Mouse (Mus musculus) midbrain, embryonic 11.5 days (tissue): ENCODE measurements at regions not wholly inside any gene's neighbourhood (a gene's known extent, or its start where the extent isn't known, plus 50 kb on each side); places are given as distances from the start of the nearest gene placed in this dataset.
A peak's percentile ranks its signal among the peaks of the same experiment; 100 is the strongest.

ENCODE experiments used
- ATAC-seq: fragments of 200-750 bp; cut with Nextera tagmentation; 2 replicates; pipeline ENCODE4 v1.8.0; 2017; ENCODE audit warnings: moderate TSS enrichment, moderate library complexity; ENCODE audit not compliant: low FRiP score
- DNase-seq: peaks from one replicate; pipeline ENCODE4 v3.0.0; 2015; ENCODE audit warnings: low spot score; ENCODE audit errors: missing footprints
- H3K27ac ChIP-seq: fragments of 300-500 bp; sonication (generic); 2 replicates; pipeline ENCODE4 v1.5.1; 2014; ENCODE audit warnings: low read depth, low read length
- H3K27me3 ChIP-seq: fragments of 300-500 bp; sonication (generic); 2 replicates; pipeline ENCODE4 v1.6.1; 2014; ENCODE audit warnings: mild to moderate bottlenecking, low read length, moderate library complexity, mixed read lengths; ENCODE audit not compliant: control insufficient read depth, insufficient read depth
- H3K36me3 ChIP-seq: fragments of 300-500 bp; sonication (generic); 2 replicates; pipeline ENCODE4 v1.6.1; 2014; ENCODE audit warnings: mild to moderate bottlenecking, low read length, moderate library complexity, mixed read lengths; ENCODE audit not compliant: control insufficient read depth, insufficient read depth
- H3K4me1 ChIP-seq: fragments of 300-500 bp; sonication (generic); 2 replicates; pipeline ENCODE4 v1.6.1; 2014; ENCODE audit warnings: low read length; ENCODE audit not compliant: control insufficient read depth, insufficient read depth
- H3K4me2 ChIP-seq: fragments of 300-500 bp; sonication (generic); 2 replicates; pipeline ENCODE4 v1.6.1; 2014; ENCODE audit warnings: mild to moderate bottlenecking, moderate library complexity
- H3K4me3 ChIP-seq: fragments of 300-500 bp; sonication (generic); 2 replicates; pipeline ENCODE4 v1.5.1; 2014; ENCODE audit warnings: low read depth, low read length
- H3K9ac ChIP-seq: fragments of 300-500 bp; sonication (generic); 2 replicates; pipeline ENCODE4 v1.6.1; 2014; ENCODE audit warnings: low read length
- H3K9me3 ChIP-seq: fragments of 300-500 bp; sonication (generic); 2 replicates; pipeline ENCODE4 v1.6.1; 2016; ENCODE audit warnings: low read length; ENCODE audit not compliant: control insufficient read depth
- WGBS: fragments of 180-500 bp; shearing (Covaris S2); extraction: QIAGEN DNeasy Blood & Tissue Kit; methylation state at CpG from one replicate; pipeline ENCODE4 v1.1.7; 2014; 5-methylcytosine and 5-hydroxymethylcytosine counted together

- Histone ChIP-seq H3K4me2 (no peak overlapping the region), H3K27ac (no peak overlapping the region), H3K27me3 (no peaks in the 10 kb centered on the region), H3K9ac (no peak overlapping the region), H3K4me3 (no peak overlapping the region), H3K4me1 (peaks cover 6% of the 10 kb centered on the region; the same call in 1 of the 2 replicates), H3K36me3 (no peaks in the 10 kb centered on the region), H3K9me3 (no peaks in the 10 kb centered on the region)
- WGBS: 36% methylated on average over 11 of the region's 11 CpGs
- DNase-seq (peak; percentile 96), ATAC-seq (peak; percentile 74)
Measured at GRCm38 (mm10) chr10:120701833-120702232, 197.1 kb downstream of the Msrb3 start.

GRCm38 (mm10) chr10:120697275-120697856, 201.5 kb downstream of the Msrb3 start:
- H3K4me1 ChIP-seq: 0 out of 2 replicates have a peak, but pooled peaks cover 3% of the 10 kb centered on the region
- 0 out of 2 replicates have a peak, but pooled peaks have one; percentile 9 for ATAC-seq
- H3K27me3 ChIP-seq: no peaks in the 10 kb centered on the region
- no peak overlapping the region for H3K27ac ChIP-seq
- no peaks in the 10 kb centered on the region for H3K9me3 ChIP-seq
- H3K36me3 ChIP-seq: no peaks in the 10 kb centered on the region
- no peak overlapping the region for H3K9ac ChIP-seq
- DNase-seq: peak; percentile 90
- 13% methylated on average over 16 of the region's 16 CpGs for WGBS
- H3K4me2 ChIP-seq: peak overlapping the region; percentile 17; the same call in 1 of the 2 replicates
- H3K4me3 ChIP-seq: no peak overlapping the region

DNA sequence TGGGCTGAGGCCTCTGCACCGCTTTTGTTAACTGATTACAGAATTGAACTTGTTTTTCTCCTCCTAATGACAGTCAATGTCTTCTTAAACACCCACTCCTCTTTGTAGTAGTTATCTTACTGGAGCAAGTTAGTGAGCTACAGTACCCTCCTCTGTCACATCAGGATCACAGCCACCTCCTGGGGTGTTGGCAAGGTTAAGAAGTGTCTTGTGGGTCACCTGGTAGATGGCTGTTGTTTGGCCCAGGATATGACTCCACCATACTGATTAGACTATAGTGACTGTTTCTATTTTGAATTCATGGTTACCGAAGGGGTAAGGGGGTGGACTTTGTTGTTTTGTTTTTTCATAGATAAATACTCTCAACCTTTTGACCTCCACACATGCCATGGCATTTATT, 202.4 kb downstream of the Msrb3 start:
- Histone ChIP-seq H3K27ac (no peak overlapping the region), H3K4me3 (no peak overlapping the region), H3K9me3 (no peaks in the 10 kb centered on the region), H3K4me2 (no peak overlapping the region), H3K9ac (no peak overlapping the region), H3K36me3 (no peaks in the 10 kb centered on the region), H3K4me1 (0 out of 2 replicates have a peak, but pooled peaks cover 3% of the 10 kb centered on the region), H3K27me3 (no peaks in the 10 kb centered on the region)
- no peak for DNase-seq
- no peak for ATAC-seq
- WGBS: 65% methylated on average over 2 of the region's 2 CpGs

- DNase-seq: peak; percentile 87
- Histone ChIP-seq H3K4me2 (no peak overlapping the region), H3K36me3 (no peaks in the 10 kb centered on the region), H3K4me1 (0 out of 2 replicates have a peak, but pooled peaks cover 3% of the 10 kb centered on the region), H3K4me3 (no peak overlapping the region), H3K9ac (no peak overlapping the region), H3K27ac (no peak overlapping the region), H3K27me3 (no peaks in the 10 kb centered on the region), H3K9me3 (no peaks in the 10 kb centered on the region)
- ATAC-seq: no peak
- whole genome bisulfite sequencing: 24% methylated on average over 18 of the region's 18 CpGs
Measured at GRCm38 (mm10) chr10:120694472-120694871, 204.4 kb downstream of the Msrb3 start.

DNA sequence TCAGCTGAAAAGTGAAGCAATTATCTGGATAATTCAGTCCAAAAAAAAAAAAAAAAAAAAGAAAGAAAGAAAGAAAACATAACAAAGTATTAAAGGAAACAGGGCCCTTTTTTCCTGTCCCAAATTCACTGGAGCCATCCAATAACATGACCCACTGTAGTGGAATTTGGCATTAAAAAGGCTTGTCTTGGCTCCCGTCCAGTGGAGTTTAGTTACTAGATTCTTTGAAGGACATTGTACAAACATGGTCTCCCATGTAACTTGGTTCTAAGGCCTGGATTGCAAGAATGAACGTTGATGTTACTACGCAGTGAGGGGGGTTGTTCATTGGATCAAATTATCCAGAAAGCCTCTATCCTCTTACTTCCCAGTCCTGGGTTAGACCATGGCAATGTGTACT, 207.4 kb downstream of the Msrb3 start:
- Histone ChIP-seq H3K36me3 (no peaks in the 10 kb centered on the region), H3K4me3 (no peak overlapping the region), H3K9me3 (no peaks in the 10 kb centered on the region), H3K27ac (no peak overlapping the region), H3K9ac (no peak overlapping the region), H3K4me1 (no peaks in the 10 kb centered on the region), H3K4me2 (no peak overlapping the region), H3K27me3 (no peaks in the 10 kb centered on the region)
- WGBS: 79% methylated on average over 3 of the region's 3 CpGs
- DNase-seq: no peak
- no peak for ATAC-seq

DNA sequence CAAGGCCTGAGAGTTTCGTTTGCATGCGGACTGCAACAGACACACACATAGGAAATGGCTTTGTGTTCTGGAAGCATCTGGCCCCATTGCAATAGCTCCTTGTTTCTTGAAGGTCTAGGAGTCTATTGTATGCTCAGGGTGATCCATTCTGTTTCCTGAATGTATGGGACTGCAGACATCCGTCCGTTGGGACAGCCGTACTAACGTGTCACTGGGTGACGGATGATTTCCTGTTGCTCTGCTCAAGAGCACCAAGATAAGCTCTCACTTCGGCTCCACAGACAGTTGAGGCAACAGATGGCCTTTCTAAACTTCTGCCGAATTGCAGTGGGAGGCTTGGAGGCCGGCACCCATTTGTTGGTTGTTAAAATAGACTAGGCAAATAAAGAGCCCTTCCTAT, 209.9 kb upstream of the Hmga2 start:
- Histone ChIP-seq H3K4me2 (no peak overlapping the region), H3K9me3 (no peaks in the 10 kb centered on the region), H3K27ac (no peak overlapping the region), H3K27me3 (no peaks in the 10 kb centered on the region), H3K4me1 (no peaks in the 10 kb centered on the region), H3K4me3 (no peak overlapping the region), H3K9ac (no peak overlapping the region), H3K36me3 (no peaks in the 10 kb centered on the region)
- ATAC-seq: no peak
- WGBS: 78% methylated on average over 10 of the region's 10 CpGs
- DNase-seq: no peak

DNA sequence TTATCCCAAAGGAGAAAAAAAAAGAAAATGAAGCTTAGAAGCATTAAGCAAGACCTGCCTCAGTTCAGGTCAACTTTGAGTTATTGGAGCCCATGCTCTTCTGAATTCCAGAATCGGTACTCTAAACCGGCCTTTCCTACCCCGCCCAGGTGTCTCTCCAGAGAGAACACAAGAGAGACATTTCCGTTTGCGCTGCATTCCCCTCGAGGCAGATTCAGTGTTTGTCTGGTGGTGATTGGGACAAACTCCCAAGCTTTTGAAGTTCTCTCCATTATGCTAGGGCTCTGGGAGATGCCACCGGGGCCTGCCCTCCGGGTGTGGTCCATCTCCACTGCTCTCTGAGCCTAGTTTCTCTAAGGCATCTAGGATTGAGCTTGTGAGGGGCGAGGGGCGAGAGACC, 205.8 kb upstream of the Hmga2 start:
- ATAC-seq (no peak), DNase-seq (no peak)
- Histone ChIP-seq H3K36me3 (no peaks in the 10 kb centered on the region), H3K9ac (no peak overlapping the region), H3K4me2 (no peak overlapping the region), H3K9me3 (no peaks in the 10 kb centered on the region), H3K4me1 (no peaks in the 10 kb centered on the region), H3K27me3 (no peaks in the 10 kb centered on the region), H3K27ac (no peak overlapping the region), H3K4me3 (no peak overlapping the region)
- whole genome bisulfite sequencing: 87% methylated on average over 10 of the region's 10 CpGs

GRCm38 (mm10) chr10:120679982-120680381, 203.7 kb upstream of the Hmga2 start:
- no peak overlapping the region for H3K4me3 ChIP-seq
- 79% methylated on average over 6 of the region's 6 CpGs for WGBS
- no peaks in the 10 kb centered on the region for H3K27me3 ChIP-seq
- DNase-seq (no peak), ATAC-seq (no peak)
- no peaks in the 10 kb centered on the region for H3K4me1 ChIP-seq
- H3K9me3 ChIP-seq: no peaks in the 10 kb centered on the region
- no peak overlapping the region for H3K9ac ChIP-seq
- H3K36me3 ChIP-seq: no peaks in the 10 kb centered on the region
- H3K4me2 ChIP-seq: no peak overlapping the region
- H3K27ac ChIP-seq: no peak overlapping the region

DNA sequence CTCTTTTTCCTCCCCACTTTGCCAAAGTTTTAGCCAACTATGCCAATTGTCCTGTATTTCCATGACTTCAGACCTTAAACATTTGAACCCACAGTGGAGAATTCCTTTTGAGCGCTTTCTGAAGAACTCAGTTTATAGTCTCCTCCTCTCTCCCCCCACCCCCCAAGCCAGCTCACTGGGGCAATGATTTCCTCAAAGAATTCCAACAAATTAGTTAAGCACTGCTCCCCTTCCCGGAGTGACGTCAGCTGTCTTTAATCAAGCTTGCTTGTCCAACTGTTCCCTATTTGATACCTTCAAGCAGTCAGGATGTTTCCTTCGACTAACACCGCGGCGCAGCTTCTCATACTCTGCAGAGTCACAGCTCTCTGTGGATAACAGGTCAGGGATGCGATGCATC, 202.0 kb upstream of the Hmga2 start:
- Histone ChIP-seq H3K4me2 (no peak overlapping the region), H3K27me3 (no peaks in the 10 kb centered on the region), H3K9me3 (no peaks in the 10 kb centered on the region), H3K4me3 (no peak overlapping the region), H3K4me1 (no peaks in the 10 kb centered on the region), H3K27ac (no peak overlapping the region), H3K9ac (no peak overlapping the region), H3K36me3 (no peaks in the 10 kb centered on the region)
- ATAC-seq: no peak
- no peak for DNase-seq
- WGBS: 83% methylated on average over 8 of the region's 8 CpGs
